Mouse (Mus musculus) kidney, adult 18-20 months (tissue): ENCODE measurements around the gene Olfr734.

Source experiments
- DNase-seq: peaks from one replicate; pipeline ENCODE4 v3.0.0; 2021

Olfr734 gene

GRCm38 (mm10) chr14:50326661-50327060, at the start of gene Olfr734:
Gene Olfr734, minus strand, starts transcription at chr14:50326761.
- no peak for DNase-seq

GRCm38 (mm10) chr14:50363561-50363960, 37.0 kb upstream of the Olfr734 start:
- no peak for DNase-seq

GRCm38 (mm10) chr14:50360480-50360879, 33.9 kb upstream of the Olfr734 start:
- no peak for DNase-seq

GRCm38 (mm10) chr14:50357593-50357992, 31.0 kb upstream of the Olfr734 start, which contains the start of gene Tlr11:
Gene Tlr11, plus strand, starts transcription at chr14:50357914.
- DNase-seq = no peak

- DNase-seq = no peak
Observed at GRCm38 (mm10) chr14:50356725-50357124, 30.2 kb upstream of the Olfr734 start.

GRCm38 (mm10) chr14:50352438-50352837, 25.9 kb upstream of the Olfr734 start:
- peak; percentile 18 for DNase-seq

GRCm38 (mm10) chr14:50348796-50349195, 22.2 kb upstream of the Olfr734 start, which contains the start of gene Olfr735:
Gene Olfr735, minus strand, starts transcription at chr14:50348872.
- no peak for DNase-seq

GRCm38 (mm10) chr14:50301422-50301821, 25.1 kb downstream of the Olfr734 start, which contains the start of gene Olfr733:
Gene Olfr733, minus strand, starts transcription at chr14:50301522.
- no peak for DNase-seq

- no peak for DNase-seq
Observed at GRCm38 (mm10) chr14:50284106-50284505, 42.5 kb downstream of the Olfr734 start, which contains the start of gene Olfr732. Gene Olfr732, minus strand, starts transcription at chr14:50284206.
